Mouse (Mus musculus) liver, adult (tissue): ENCODE measurements around the gene Serp2.

Source experiments
- GATA4 ChIP-seq: IDR thresholded peaks from 2 replicates; pipeline ENCODE4 v1.6.1; 2014; ENCODE audit warnings: mild to moderate bottlenecking, low read length; ENCODE audit not compliant: insufficient replicate concordance

Serp2 gene

DNA sequence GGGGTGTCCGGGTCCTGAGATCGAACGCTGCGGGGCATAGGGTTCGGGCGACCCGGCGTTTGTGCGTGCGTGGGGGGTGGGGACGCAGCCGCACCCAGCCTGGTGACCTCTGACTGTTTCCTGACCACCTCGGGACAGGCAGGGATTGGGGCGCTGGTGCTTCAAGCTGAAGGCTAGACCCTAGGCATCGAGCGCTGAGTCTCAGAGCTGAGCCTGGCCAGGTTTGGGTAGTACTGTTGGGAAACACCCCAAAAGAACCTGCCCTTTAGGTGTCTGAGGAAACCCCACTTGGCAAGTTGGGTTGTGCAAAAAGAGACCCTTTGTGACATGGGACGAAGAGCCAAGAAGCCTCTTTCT, at the start of gene Serp2:
Gene Serp2, minus strand, starts transcription at position 38 of the 357 bp plus-strand sequence.
- TF ChIP-seq GATA4: no peak

- TF ChIP-seq GATA4: no peak
Measured at GRCm38 (mm10) chr14:76605931-76606534, 49.3 kb upstream of the Serp2 start.

- no peak for TF ChIP-seq GATA4
Measured at GRCm38 (mm10) chr14:76604012-76604411, 47.3 kb upstream of the Serp2 start.

DNA sequence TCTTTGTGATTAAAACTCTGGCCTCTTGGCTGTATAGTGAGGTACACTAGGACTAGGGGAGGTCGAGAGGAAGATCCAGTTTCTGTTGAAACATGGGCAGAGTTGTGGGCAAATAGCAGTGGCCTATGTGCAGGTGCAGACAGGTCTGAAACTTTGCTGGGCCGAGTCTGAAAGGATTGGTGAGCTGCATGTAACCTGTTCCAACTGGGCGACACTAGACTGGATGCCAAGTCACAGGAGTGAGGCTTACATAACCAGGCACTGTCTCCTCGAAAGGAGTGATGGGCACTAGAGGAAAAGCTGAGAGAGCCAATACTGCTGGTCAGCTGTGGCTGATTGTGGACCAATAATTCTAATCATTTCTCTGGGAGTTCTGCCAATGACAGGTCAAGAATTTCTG, 45.0 kb upstream of the Serp2 start:
- TF ChIP-seq GATA4: no peak

DNA sequence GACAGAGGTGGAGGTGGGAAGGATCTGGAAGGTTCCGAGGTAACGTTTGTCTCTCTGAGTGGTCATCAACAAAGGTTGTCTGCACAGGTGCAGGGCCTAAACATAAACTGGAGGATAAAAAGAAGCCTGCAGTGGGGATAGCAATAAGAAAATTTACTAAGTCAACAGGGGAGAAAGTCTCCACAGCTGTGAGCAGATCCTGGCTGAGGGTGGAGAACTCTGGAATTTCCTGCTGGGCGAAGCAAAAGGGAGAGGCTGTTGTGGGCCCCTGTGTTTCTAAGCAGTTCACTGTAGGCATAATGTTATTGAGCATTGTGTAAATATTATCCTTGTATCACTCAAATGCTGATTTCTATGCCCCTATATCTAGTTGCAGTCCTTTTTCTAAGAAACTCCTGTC, 43.7 kb upstream of the Serp2 start:
- no peak for TF ChIP-seq GATA4

DNA sequence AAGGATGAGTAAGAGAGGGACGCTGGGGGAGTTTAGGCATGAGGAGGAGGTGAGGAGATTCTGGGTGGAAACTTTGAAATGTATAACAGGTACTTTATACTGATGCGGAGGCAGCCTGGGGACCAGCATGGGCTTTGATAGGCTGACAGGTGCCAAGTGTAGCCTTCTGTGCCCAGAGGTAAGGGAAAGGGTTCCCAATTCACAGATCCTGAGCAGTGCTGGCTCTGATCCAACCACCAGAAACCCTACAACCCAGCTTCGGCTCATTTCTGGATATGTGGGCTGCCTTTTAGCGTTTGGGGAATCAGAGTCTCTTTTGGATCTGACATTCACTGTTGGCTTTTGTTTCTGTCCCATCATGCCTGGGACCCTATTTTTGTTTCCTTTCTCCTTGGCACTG, 43.0 kb upstream of the Serp2 start:
- TF ChIP-seq GATA4: no peak

GRCm38 (mm10) chr14:76598518-76599216, 42.0 kb upstream of the Serp2 start:
- no peak for TF ChIP-seq GATA4

- no peak for TF ChIP-seq GATA4
Measured at GRCm38 (mm10) chr14:76597751-76598150, 41.1 kb upstream of the Serp2 start.

DNA sequence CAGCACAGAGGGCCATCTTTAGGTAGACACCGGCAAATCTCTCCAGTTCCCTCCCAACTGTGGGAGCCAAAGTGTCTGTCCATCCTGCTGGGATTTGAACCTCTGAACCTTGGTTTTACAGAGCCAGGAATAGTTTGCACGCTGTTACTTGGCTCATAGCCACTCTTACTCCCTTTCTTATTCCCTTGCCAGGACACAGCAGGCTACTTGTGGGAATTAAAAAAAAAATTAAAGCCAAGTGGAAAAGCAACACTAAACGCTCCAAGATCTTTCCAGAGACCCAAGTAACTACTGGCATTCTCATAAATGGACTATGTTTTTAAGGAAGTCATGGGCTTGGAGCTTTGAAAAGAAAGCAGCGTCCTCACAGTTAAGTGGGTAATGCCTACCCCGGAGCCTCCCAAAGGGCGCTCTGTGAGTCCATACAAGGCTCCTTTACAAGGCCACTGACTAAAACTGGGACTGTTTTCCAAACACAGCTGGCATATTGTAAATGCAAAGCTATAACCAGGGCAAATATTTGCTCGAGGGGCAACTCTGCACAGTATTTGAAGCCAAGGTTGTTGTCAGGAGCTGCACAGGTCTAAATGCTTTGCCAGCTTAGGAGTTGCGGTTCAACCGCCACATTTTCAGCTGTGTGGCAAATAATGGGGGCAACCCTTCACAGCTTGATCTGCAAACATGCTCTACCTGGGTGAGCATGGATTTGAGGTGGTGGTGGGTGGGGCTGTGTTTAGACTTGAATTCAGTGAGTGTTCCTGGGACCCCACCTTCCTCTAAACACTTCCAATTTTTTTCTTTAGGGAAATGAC, 38.6 kb upstream of the Serp2 start:
- TF ChIP-seq GATA4: no peak

DNA sequence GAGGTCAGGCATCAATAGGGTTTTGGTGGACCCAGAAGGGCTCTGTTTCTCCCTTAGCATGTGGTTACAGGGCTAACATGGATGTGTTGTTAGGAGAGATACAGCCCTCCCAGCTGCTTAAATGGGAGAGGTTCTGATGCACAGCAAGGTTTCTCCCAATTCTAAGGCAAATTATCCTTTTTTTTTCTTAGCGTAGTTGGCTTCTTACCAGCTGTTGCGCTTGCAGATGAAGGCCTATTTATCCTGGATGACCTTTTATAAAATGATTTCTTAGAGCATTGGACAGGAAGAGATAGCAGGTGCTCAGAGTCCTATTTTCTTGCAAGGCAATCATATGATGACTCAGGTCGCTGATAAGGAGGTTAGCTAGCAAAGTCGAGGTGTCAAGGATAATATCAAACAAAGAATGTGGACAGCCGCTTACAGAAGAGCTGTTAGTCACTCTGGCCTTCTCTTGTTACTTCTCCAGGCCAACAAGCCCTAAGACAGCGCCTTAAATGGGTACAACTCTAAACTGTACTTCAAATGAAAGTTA, 37.7 kb upstream of the Serp2 start:
- TF ChIP-seq GATA4: no peak

DNA sequence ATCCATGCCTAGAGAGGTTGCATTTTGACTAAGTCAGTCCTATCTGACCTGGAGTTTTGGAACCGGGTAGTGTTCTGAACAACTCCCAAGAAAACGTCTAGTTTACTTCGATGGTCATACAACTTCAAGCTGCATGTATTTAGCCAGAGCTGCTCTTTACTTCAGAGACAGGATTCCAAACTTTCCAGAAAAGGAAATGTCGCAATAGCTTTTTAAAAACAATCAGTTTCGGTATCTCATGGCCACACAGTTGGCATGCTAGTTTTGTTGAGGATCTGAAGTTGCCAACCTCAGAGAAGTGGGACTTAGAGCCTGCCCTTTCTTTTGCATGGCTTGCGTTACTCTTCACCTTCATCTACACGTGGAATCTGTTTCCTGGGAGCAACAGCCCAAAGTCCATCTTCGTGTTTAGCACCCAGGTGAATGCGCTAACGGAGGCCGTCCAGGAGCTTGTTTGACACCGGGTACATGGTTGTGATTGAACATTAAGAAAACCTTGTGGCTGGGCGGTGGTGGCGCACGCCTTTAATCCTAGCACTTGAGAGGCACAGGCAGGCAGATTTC, 37.0 kb upstream of the Serp2 start:
- no peak for TF ChIP-seq GATA4

- no peak for TF ChIP-seq GATA4
Measured at GRCm38 (mm10) chr14:76592721-76593120, 36.0 kb upstream of the Serp2 start.

DNA sequence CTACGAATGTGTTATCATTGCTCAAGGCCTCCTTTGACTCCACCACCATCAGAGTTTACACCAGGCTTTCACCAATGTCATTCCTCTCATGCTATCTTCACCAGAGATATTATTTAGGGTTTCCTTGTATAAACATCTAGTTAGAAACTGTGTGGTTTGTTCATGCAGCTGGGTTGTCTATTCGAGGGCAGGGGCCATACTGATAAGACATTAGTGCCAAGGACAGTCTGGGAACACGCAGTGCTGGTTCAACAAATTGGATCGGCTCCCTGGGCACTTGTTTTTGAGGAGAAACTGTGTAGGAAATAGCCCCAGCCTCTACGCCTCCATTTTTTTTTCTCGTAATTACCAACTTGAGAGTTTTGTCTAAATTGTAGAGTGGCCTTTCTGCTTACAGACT, 35.4 kb upstream of the Serp2 start:
- TF ChIP-seq GATA4: peak; percentile 84

- no peak for TF ChIP-seq GATA4
Measured at GRCm38 (mm10) chr14:76590134-76590533, 33.4 kb upstream of the Serp2 start.

DNA sequence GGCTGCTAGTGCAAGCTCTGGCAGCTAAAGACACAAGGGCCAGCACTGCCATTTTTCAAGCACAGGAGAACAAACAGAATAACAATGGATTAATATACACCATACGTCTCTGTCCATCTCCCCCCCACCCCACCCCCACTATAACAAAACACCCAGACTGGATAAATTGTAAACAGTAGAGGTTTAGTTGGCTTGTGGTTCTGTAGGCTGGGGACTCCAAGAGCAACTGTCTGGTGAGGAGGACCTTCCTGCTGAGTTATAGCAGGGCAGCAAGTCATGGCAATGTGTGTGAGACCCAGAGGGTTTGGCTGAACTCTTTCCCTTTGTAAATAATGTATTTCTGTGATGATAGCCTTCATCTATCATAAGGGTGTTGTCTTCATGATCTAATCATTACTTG, 33.0 kb upstream of the Serp2 start:
- TF ChIP-seq GATA4: no peak

- no peak for TF ChIP-seq GATA4
Measured at GRCm38 (mm10) chr14:76585831-76586405, 29.2 kb upstream of the Serp2 start.

- TF ChIP-seq GATA4: no peak
Measured at GRCm38 (mm10) chr14:76583985-76584384, 27.3 kb upstream of the Serp2 start.
